Mouse (Mus musculus) embryonic facial prominence, embryonic 12.5 days (tissue): ENCODE results near the gene Larp4. TPM values are rescaled to one million over a fixed set of nuclear protein-coding genes. Genes with fewer than 3 reads are reported as not detected.

Experiments used
- ATAC-seq: fragments of 200-750 bp; cut with Nextera tagmentation; 2 replicates; pipeline ENCODE4 v1.8.0; 2017; ENCODE audit not compliant: insufficient number of reproducible peaks, insufficient read depth, low FRiP score, low TSS enrichment
- H3K27ac ChIP-seq: fragments of 300-500 bp; sonication (generic); 2 replicates; pipeline ENCODE4 v1.5.1; 2016; ENCODE audit warnings: mild to moderate bottlenecking
- H3K27me3 ChIP-seq: fragments of 300-500 bp; sonication (generic); 2 replicates; pipeline ENCODE4 v1.6.1; 2016; ENCODE audit warnings: mild to moderate bottlenecking, moderate library complexity
- H3K36me3 ChIP-seq: fragments of 300-500 bp; sonication (generic); 2 replicates; pipeline ENCODE4 v1.6.1; 2016; ENCODE audit warnings: mild to moderate bottlenecking
- H3K4me1 ChIP-seq: fragments of 300-500 bp; sonication (generic); 2 replicates; pipeline ENCODE4 v1.6.1; 2016
- H3K4me2 ChIP-seq: fragments of 300-500 bp; sonication (generic); replicated peaks from 2 replicates; pipeline ENCODE4 v1.6.1; 2016; ENCODE audit warnings: mild to moderate bottlenecking, moderate library complexity
- H3K4me3 ChIP-seq: fragments of 300-500 bp; sonication (generic); 2 replicates; pipeline ENCODE4 v1.5.1; 2016; ENCODE audit warnings: mild to moderate bottlenecking
- H3K9ac ChIP-seq: fragments of 300-500 bp; sonication (generic); 2 replicates; pipeline ENCODE4 v1.6.1; 2016; ENCODE audit warnings: mild to moderate bottlenecking, moderate library complexity
- H3K9me3 ChIP-seq: fragments of 300-500 bp; sonication (generic); 2 replicates; pipeline ENCODE4 v1.6.1; 2016; ENCODE audit warnings: mild to moderate bottlenecking, moderate library complexity
- WGBS: fragments of 180-500 bp; shearing (Covaris S2); methylation state at CpG from one replicate; pipeline ENCODE4 v1.1.7; 2016; 5-methylcytosine and 5-hydroxymethylcytosine counted together
- polyA plus RNA-seq: library from polyadenylated mRNA; unstranded; fragments of >200 nt; fragmentation: Nextera tagmentation; extraction: Ambion mirVana; gene quantifications from 2 replicates; pipeline ENCODE4 v1.2.1, GENCODE M21; 2016

The Larp4 gene
- polyA plus RNA-seq, 1 experiment from 2014 or later, result 31.0 TPM

- Histone ChIP-seq H3K36me3 (no peaks in the 10 kb centered on the region), H3K9ac (no peak overlapping the region), H3K9me3 (no peaks in the 10 kb centered on the region), H3K27me3 (no peaks in the 10 kb centered on the region), H3K27ac (no peak overlapping the region), H3K4me1 (no peaks in the 10 kb centered on the region), H3K4me2 (no peak overlapping the region), H3K4me3 (no peak overlapping the region)
- 95% methylated on average over 13 of the region's 13 CpGs for WGBS
- ATAC-seq, result no peak
Observed at GRCm38 (mm10) chr15:100063229-100063773, 93.4 kb downstream of the Larp4 start.

Other genes with a start within 250 kb of the Larp4 start
- gene Cox14, start 244.4 kb upstream of the Larp4 start, polyA plus RNA-seq, result 148 and 161 TPM in 2 replicates
- gene Cers5, start 197.2 kb upstream of the Larp4 start, polyA plus RNA-seq, result 70.1 and 74.9 TPM in 2 replicates
- 86.5 and 92.7 TPM in 2 replicates for gene Lima1, start 94.6 kb upstream of the Larp4 start, polyA plus RNA-seq
- not detected in 2 replicates for gene Fam186a, start 3.0 kb upstream of the Larp4 start, polyA plus RNA-seq
- 15.0 and 17.2 TPM in 2 replicates for gene Dip2b, start 68.6 kb downstream of the Larp4 start, polyA plus RNA-seq